Mouse (Mus musculus) CD4-positive helper T cell, adult 2 months (primary cell): ENCODE measurements around the gene Pgm2l1.

Experiments
- DNase-seq: peaks from one replicate; pipeline ENCODE4 v3.0.0-alpha.2; 2012; ENCODE audit warnings: low read depth, missing footprints, low spot score

Pgm2l1 gene

GRCm38 (mm10) chr7:100295745-100296144, 68.6 kb downstream of the Pgm2l1 start:
- DNase-seq: no peak

DNA sequence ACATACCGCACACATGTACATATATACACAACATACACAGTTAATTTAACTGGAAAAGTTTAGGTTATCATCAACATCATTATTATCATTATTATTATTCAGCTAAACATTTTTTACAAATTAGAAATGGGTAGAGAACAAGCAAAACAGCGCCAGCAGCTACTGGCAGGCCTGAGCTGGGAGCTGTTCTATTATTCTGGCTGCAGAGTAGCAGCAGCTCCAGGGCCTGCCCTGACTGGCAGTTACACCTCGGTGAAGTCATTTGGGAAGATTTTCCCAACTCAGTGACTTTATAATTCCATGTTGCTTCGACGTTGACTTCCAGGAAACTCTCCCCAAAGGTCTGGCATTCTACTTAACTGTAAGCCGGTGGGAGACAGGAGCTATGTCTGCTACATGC, 69.5 kb downstream of the Pgm2l1 start:
- DNase-seq: no peak

DNA sequence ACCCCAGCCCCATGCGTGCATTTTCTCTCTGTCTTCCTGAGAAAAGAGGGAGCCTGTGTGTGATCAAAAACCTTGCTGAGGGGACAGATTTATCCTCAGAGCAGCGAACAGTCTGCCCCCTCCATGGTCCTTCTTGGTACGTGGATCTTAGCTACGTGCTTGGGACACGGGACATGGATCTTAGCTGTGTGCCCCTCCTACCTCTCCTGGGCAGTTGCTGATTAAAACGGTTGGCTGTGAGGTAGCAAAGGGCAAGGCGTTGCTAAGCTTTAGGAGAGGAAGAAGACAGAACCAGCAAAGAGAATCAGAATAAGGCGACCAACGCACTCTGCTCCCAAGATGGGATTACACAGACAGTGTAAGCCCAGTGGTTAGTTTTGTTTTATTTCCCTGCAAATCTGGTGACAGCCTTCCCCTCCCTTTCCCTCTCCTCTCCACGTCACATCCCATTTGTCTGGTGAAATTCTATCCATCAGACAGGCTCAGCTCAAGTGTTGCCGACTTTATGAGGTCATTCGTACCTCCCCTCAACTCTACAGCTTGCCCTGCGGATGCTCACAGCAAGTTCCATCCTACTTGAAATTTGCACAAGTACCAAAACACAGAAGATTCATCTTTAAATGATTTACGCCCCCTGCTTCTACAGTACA, 71.8 kb downstream of the Pgm2l1 start:
- no peak for DNase-seq

GRCm38 (mm10) chr7:100301390-100301789, 74.2 kb downstream of the Pgm2l1 start:
- no peak for DNase-seq

- DNase-seq: no peak
Measured at GRCm38 (mm10) chr7:100302316-100302715, 75.1 kb downstream of the Pgm2l1 start.

- no peak for DNase-seq
Measured at GRCm38 (mm10) chr7:100305894-100306293, 78.7 kb downstream of the Pgm2l1 start.

DNA sequence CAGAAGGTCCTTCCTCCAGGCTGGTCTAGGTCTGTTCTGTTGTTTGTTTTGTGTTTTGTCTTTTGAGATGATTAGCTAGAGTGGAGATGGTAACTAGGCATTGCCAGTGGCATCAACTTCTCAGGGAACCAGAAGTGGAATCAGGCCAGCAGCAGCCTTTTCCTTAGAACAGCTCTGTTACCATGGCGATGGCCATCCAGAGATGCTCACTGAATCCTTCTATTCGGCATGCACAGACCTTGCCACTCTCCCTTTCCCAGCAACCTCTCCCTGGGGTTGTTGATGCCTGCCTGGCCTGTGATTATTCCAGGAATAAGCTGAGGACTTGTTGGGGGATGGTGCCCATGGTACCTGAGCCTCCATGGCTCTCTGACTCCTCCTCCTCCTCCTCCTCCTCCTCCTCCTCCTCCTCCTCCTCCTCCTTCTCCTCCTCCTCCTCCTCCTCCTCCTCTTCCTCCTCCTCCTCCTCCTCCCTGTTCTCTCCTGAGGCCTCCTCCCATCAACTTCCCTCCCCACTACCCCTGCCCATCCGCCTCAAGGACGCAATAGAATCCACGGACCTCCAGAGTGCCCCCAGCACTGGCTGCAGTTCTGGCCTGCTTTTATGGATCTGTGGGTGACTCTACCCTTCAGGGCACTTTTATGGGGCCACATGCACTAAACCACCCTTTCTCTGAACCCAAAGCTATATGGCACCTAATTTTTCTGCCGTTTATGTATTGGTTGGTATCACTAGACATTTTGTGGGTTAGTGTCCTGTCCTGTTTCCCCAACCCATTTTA, 80.9 kb downstream of the Pgm2l1 start:
- no peak for DNase-seq

GRCm38 (mm10) chr7:100309216-100309615, 82.0 kb downstream of the Pgm2l1 start:
- DNase-seq: no peak

- no peak for DNase-seq
Measured at GRCm38 (mm10) chr7:100309679-100310078, 82.5 kb downstream of the Pgm2l1 start.

DNA sequence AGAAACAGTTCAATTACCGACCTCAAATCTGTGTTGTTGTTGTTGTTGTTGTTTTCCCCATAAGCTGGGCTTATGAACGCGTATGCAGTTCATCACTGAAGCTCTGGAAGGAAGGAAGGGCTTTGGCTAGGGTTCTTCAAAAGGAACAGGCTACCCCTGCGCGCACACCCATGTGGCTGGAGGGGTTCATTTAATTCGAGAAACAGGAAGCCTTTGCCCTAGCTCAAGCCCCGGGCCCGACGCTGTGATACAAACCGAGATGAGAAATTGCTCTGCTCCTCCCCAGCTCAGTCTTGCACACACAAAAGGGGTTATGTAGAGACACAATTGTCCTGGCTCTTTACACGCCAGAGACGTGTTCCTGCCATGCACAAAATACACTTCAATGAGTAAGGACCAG, 83.1 kb downstream of the Pgm2l1 start:
- DNase-seq: no peak

- DNase-seq: no peak
Measured at GRCm38 (mm10) chr7:100312716-100313115, 85.5 kb downstream of the Pgm2l1 start.

GRCm38 (mm10) chr7:100316924-100317323, 89.7 kb downstream of the Pgm2l1 start:
- no peak for DNase-seq

GRCm38 (mm10) chr7:100317534-100317933, 90.3 kb downstream of the Pgm2l1 start:
- no peak for DNase-seq

GRCm38 (mm10) chr7:100323721-100324120, 96.5 kb downstream of the Pgm2l1 start:
- DNase-seq: no peak

DNA sequence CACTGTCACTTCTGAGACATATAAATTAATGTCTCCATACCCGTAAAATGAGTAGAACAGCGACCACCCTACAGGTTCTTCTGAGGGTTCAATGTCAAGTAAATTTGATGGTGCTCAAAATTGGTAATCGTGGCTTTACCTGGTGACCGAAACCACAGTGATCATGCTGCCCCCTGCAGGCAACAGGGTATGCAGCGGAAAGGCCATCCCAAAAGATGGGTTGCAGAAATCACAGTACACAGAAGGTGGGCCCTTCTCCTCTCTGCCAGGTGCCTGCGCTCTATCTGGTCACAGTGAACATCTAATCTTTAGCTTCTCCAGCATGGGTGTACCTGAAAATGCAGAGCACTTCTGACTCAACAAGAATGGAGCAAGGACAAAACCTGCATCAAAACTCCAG, 98.3 kb downstream of the Pgm2l1 start:
- peak; percentile 19 for DNase-seq

GRCm38 (mm10) chr7:100327514-100327913, 100.3 kb downstream of the Pgm2l1 start:
- no peak for DNase-seq
